Mouse (Mus musculus) CD8-positive naive resting alpha-beta T cell, adult 57 days (primary cell): ENCODE results near the gene Tpbgl. TPM values are rescaled to one million over a fixed set of nuclear protein-coding genes. Genes with fewer than 3 reads are reported as not detected.

ENCODE experiments used
- total RNA-seq: library from RNA; stranded (reverse); gene quantifications from one replicate; pipeline ENCODE4 v1.2.4, GENCODE M21; 2023

Gene Tpbgl
- 4.2 TPM for total RNA-seq

DNA sequence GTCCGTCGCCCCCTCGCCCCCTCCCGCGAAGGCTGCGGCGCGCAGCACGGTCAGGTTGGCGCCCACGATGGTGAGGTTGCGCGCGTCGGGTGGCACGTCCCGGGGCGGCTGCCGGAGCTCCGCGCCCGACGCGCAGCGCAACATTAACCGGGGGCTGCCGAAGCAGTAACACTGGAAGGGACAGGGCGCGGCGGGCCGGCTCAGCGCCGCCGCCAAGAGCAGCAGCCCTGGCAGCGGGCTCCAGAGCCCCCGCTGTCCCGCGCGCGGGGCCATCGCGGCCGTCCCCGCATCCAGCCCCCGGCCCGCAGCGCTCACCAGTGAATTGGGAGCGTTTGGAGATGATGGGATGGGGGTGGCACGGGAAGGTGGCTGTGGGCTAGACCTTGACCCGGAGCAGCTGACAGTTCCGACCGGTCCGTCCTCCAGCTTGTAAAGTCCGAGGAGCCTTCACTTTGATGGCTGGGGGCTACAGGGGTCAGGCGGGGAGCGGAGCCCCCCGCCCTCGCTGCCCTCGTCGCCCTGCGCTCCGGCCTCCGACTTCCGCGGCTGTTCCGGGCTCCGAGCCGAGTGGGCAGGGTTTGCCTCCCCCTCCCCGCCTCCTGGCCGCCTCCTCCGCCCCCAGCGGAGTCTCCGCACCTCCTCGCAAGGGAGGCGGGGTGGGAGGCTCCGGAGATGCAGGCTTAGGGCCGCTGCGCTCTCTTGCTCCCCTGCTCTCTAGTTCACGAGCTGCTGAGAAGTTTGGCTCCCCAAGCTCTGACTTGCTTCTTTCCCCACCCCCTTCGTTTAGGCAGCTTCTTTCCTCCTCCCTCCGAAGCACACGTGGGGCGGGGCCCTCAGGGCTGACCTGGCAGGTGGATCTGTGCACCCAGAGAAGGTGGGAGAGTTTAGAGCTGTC lies at the start of gene Tpbgl:
TSS of gene Tpbgl (minus strand) at position 728 of the 895 bp plus-strand sequence.

Other genes starting within 250 kb of the Tpbgl start
- gene Gdpd5, start 245.7 kb downstream of the Tpbgl start, total RNA-seq, result 4.2 TPM
- 0.34 TPM for gene Klhl35, start 161.1 kb downstream of the Tpbgl start, total RNA-seq
- gene Rps3, start 143.4 kb downstream of the Tpbgl start, total RNA-seq, result 1,727 TPM
- 101 TPM for gene Arrb1, start 91.6 kb downstream of the Tpbgl start, total RNA-seq
- gene Slco2b1, start 84.2 kb upstream of the Tpbgl start, total RNA-seq, result 0.70 TPM
- not detected for gene Olfr520, start 103.2 kb upstream of the Tpbgl start, total RNA-seq
- gene Olfr521, start 136.4 kb upstream of the Tpbgl start, total RNA-seq, result not detected
- 5.9 TPM for gene Neu3, start 201.3 kb upstream of the Tpbgl start, total RNA-seq
- not detected for gene Xrra1, start 232.0 kb upstream of the Tpbgl start, total RNA-seq
- 118 TPM for gene Spcs2, start 236.4 kb upstream of the Tpbgl start, total RNA-seq